Mouse (Mus musculus): ENCODE results near the gene Uggt2.

DNA sequence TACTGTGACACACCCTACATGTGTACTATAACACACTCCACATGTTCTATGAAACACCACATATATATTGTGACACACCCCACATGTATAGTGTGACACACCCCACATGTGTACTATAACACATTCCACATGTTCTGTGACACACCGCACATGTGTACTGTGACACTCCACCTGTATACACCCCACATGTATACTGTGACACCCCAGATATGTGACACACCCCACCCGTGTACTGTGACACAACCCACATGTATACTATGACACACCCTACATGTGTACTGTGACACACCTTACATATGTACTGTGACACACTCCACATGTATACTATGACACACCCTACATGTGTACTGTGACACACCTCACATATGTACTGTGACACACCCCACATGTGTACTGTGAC, 28.1 kb upstream of the Uggt2 start:
- TF ChIP-seq POLR2A (IDR thresholded peaks at IDR 0.05; ENCODE audit: low read depth, low read length) (no peak), CTCF (IDR thresholded peaks at IDR 0.05; ENCODE audit: borderline replicate concordance, insufficient read depth, low read length) (no peak)
